Mouse (Mus musculus): Measurements from ENCODE around the gene Pnpla3.

Gene Pnpla3

DNA sequence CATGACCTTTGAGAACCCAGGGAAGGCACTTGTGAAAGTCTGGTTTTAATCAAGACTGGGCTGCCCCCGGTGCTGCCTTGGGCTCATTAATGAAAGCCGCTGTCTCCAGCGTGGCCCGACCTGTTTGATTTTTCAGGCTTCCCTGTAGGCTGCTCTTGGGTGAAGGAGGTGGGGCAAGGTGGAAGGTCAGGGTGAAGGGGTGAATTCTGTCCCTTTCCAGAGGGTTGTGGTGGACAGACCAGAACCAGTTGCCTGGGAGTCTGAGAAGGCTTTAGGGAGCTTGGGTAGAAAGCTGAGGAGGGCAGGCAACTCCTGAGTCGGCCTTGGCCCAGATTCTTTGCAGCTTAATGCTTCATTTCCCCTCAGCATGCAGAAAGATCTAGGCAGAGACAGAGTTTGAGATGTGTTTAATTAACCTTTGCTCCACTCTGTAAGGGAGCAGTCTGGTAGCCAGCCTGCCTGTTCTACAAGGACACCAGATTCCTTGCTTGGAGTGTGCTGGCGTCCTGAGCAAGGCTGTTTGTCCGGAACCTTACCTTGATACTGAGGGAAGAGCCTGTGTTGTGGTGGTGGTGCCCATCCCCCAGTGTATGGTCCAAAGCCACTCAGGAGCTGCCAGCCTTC, 48.9 kb downstream of the Pnpla3 start:
- no peak for DNase-seq (ENCODE audit: low spot score in 2 of 2)

DNA sequence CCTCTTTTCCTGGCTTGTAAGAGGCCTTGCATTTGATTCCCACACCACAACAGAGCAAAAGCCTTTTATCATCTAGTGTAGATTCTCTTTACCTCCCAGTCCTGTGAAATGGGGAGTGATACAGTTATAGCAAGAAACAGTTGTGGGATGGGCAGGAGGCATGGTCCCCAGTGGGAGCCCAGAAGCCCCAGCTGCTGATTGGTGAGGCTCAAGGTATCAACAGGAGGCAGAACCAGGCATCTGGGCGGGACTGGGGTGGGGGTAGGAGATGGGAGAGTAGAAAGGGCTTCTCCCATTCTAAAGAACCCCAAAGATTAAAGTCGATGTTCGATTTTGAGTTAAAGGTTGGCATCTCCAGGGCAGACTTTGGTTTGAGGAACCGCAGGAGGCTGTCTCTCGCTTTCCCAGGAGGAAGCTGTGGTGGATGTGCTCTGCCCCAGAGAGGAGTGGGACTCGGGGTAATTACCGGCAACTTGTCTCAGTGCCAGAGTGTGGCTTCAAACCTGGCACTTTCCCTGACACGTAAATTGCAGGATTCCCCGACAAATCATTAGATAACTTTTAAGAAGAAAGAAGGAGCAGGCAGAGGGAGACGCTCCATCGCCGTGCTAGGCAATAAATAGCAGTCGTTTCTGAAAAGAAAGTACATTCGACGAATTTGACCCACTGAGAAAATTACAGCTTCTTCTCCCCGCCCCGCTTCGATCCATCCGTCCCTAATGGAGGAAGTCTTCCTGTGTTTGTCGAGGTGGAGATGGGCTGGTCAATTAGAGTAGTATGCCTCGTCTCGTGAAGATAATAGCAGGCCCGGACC, 50.5 kb downstream of the Pnpla3 start:
- DNase-seq (ENCODE audit: low spot score in 2 of 2), result no peak

DNA sequence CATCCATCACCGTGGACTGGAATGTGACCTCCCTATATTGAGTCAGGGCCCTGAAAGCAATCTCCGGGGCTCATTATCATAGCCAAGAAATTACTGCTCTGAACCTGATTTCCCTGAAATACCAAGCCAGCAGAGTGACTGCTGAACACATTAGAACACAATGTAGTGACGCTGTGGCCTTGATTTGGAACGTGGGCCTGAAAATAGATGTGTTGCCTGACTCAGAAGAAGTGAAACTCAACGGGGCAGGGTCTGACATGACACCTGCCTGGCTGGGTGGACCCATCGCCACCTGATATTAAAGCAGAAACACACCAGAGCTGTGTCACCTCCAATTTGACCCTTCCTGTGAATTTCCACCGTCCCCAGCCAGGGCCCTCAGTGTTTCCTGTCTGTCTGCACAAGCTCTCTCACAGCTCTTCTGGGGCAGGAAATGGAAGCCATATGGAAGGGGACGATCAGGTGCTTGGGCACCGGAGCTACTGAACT, 51.2 kb downstream of the Pnpla3 start:
- no peak for DNase-seq (ENCODE audit: low spot score in 2 of 2)

DNA sequence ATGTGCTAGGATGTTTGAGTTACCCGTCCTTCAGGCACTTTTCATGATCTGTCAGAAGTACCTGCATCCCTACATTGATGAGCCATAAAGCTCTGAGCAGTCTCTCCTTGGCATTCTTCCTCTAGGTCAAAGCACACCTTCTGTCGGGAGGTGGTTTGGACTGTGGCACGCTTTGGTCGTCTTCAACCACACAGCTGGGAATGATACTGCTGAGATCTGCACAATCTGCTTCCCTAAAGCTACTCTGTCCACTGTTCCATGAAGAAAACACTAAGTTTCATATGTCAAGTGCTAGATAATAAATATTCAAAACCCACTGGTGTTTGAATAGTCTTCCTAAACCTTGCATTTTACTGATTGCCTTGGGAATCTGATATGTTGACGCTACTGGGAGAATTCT, 53.9 kb downstream of the Pnpla3 start:
- DNase-seq (ENCODE audit: low spot score in 2 of 2), result no peak

DNA sequence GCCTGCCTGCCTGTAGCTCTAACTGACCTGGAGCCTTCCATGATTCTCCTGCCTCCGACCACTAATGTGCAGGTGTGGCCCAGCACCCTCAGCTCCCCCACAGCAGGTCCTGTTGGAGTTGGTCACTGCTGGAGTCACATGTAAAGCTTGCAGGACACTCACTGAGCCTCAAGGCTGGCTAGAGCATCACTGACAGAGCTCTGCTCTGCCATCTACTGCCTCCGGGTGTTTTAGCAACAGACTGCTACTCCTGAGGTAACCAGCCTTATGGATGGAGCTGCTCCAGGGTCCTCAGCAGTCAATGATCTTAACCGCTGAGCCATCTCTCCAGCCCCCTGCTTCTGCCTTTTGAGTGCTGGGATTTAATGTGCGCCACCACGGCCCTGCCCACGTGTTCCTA, 55.8 kb downstream of the Pnpla3 start:
- DNase-seq (ENCODE audit: low spot score in 2 of 2), result no peak

DNA sequence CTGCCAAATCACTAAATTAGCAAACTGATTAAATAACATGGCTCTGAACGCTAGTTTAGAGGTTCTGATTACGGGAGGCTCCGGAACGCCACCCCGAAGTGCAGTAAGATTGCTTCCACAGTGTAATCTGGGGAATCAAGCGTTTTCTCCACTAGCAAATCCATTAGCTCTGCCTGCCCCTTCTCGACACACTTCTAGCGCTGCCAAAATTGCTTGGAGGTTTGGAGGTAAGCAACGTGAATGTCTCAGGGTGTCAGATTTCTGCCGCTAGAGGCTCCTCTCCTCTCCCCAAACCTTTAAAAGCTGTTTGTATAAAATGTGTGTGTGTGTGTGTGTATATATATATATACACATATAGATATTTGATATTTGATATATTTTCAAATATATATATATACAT, 57.1 kb downstream of the Pnpla3 start:
- DNase-seq (ENCODE audit: low spot score in 2 of 2), result no peak

DNA sequence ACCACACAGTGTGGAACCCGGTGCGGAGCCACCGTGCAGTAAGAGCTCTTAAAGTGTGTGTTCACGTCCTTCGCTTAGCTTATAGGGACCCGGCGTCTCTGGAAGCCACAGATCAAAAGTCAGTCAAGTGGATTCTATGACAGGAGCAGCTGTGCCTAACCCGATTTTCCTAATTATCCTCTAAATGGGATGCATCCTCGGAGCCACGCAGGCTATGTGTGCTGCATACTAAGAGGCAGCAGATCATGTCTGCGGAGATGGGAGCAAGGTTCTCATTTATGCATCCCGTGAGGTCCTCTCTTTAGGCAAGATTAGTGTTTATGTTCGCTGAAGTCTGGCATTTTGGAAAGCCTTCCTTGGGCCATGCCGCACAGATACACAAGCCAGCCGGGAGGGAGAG, 59.3 kb downstream of the Pnpla3 start:
- DNase-seq (ENCODE audit: low spot score in 2 of 2), result no peak

DNA sequence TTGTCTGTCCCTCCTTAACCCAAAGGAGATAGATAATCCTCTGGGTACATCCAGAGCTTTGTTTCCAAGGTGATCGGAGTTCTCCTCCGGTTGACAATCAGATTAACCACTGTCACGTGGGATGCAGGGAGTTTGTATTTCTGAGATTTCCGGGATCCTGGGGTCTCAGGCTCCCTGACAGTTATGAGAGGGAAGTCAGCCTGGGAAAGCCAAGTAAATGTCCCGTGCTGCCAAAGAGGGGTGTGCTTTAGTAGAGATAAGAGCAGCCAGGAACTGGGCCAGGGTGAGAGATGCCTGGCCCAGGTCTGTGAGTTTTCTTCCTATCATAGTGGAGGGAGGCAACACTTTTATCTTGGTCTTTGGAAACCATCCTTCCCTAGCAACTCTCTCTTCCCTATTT, 63.0 kb downstream of the Pnpla3 start:
- no peak for DNase-seq (ENCODE audit: low spot score in 2 of 2)

DNA sequence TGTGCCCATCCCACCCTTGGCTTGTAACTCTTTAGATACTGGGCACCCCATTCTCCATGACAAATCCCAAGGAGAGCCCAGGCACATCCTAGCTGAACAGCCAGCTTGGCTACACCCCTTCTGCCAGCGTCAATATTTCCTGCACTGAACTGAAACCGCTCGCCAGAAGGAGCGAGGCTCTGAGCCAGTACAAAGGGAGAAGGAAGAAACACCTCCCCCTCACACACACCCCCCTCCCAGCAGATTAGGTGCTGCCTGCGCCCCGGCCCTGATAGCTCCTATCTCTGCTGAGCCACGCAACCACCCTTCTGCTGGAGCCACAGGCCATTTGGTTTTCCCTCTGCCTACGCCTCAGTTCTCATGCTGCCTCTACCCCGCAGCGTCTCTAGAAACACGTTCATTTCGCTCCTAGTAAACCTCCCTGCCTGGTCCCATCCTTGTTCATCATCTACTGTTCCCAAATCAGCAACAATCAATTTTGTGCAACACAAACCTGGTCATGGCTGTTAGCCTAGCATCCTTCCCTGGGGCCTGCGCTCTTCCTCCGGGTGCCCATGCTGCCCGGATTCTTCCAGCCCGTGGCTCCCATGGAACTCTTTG, 63.6 kb downstream of the Pnpla3 start:
- peak in 1 of 2 experiments; percentile 28 for DNase-seq (ENCODE audit: low spot score in 2 of 2)

DNA sequence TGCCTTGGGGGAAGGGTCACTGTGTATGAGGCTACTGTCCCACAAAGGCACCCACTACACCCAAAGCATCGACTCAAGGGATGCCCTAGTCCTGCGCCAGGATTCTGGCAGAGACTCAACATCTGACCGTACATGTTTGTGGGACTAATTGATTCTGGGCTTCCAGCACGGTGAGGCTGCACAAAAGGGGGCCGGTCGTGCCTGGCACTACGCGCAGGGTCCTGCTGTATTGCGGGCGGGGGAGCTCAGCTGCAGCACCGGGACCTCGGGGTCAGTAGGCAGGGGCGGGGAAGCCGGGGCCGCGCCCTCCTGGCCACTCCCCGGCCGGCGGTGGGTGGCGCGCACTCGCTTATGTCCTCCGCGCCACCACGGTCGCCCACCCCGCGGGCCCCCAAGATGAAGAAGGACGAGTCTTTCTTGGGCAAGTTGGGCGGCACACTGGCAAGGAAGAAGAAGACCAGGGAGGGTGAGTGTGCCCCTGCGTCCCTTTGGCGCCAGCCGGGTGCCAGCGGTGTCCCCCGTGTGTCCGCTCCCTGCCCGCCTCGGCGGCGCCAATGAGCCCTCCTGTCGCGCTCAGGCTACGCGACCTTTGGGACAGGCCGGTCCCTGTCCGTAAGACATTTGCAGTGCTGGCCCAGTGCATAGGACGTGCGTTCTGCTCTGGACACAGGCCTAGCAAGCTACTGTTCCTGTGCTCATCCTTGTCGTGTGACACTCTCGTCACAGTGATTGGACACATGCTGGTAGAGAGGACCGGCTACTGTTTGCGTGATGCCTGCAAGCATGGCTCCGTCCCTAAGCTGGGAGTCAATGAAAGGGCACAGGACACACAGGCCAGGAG, 64.3 kb downstream of the Pnpla3 start, which contains the start of gene Parvb:
Parvb (plus strand) TSS at position 323 of the 841 bp plus-strand sequence.
- peak in 1 of 2 experiments; percentile 57 for DNase-seq (ENCODE audit: low spot score in 2 of 2)

DNA sequence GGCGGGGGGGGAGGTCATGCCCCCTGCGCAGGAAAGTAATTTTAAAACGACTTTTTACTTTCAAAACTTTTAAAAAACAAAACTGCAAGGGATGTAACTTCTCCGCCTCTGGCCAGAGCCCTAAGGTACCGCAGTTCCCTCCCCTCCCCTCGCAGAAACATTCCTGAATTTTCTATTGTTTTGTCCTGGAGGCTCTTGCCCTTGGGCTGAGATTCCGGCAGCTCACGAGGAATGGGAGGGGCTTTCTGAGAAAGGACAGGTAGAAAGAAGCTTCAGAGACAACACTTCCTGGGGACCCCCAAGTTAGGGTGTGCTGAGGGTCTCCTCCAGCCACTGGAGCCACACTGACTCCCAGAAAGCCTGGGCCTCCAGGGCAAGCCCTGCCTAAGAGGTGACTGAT, 65.0 kb downstream of the Pnpla3 start:
- DNase-seq (ENCODE audit: low spot score in 2 of 2), result no peak

DNA sequence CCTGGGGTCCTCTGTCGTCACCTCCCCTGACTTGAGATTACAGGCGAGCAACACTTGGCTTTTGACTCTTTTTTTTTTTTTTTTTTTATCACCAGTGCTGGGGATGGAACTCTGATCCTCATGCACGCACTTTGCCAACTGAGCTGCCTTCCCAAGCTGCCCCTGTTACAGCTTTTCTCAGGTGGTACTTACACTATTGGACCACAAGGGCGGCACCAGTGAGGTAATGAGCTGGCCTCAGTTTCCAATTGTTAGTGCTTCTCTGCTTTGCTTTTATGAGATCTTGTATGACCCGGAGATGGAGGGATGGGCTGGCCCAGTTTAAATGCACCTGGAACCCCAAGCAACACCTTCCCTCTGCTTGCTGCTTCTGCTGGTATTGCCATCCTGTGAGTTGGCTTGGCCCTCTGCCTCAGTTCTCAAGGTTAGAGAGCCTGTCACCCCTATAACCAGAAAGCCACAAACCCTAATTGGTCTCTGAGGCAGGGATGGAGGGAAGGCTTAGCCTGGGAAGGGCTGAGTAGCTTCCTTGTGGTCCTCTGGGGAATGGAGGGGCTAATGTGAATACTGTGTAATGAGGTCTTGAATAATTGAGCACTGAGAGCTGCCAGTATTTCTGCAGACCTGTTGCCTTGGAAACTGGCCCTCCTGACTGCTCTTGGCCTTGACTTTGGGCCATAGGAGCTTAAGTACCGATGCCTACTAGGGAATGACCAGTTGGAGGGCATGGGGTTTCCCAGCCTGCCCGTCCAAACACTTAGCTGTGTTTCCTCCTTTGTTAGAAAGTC, 67.4 kb downstream of the Pnpla3 start:
- DNase-seq (ENCODE audit: low spot score in 2 of 2), result no peak

DNA sequence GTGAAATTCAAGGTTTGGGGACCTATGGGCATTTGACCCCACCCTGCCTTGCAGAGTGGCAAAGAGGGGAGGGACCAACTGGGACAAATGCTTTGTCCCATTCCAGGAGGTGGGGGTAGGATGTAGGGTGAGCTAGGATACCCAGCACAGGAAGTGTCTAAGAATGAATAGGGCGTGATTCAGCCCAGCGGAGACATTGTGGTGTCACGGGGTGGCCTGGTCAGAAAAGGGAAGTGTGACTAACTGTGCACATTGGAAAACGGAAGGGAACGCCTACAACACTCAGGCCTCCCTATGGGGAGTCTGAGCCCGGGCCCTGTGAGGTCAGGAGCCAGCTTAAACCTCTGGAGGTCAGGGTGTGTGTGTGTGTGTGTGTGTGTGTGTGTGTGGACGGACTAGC, 68.0 kb downstream of the Pnpla3 start:
- DNase-seq (ENCODE audit: low spot score in 2 of 2), result no peak

Measured in urinary bladder, adult 18-20 months (tissue).